Mouse (Mus musculus): ENCODE results near the gene Ank3. TPM values are rescaled to one million over a fixed set of nuclear protein-coding genes. Genes with fewer than 3 reads are reported as not detected.
A peak's percentile ranks its signal among the peaks of the same experiment; 100 is the strongest.

The Ank3 gene
- total RNA-seq, 2 experiments from 2014 or later, result 573 to 576 TPM

DNA sequence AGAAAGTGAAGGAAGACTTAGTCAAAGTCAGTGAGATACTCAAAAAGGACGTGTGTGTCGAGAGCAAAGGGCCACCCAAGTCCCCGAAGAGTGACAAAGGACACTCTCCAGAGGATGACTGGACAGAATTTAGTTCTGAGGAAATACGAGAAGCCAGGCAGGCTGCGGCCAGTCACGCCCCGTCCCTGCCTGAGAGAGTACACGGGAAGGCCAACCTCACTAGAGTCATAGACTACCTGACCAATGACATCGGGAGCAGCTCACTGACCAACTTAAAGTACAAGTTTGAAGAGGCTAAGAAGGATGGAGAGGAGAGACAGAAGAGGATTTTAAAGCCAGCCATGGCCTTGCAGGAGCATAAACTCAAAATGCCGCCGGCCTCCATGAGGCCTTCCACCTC, 588.9 kb downstream of the Ank3 start:
- intact Hi-C loops (cut with DNase I), result no loop called here
- DNase-seq, result no peak

DNA sequence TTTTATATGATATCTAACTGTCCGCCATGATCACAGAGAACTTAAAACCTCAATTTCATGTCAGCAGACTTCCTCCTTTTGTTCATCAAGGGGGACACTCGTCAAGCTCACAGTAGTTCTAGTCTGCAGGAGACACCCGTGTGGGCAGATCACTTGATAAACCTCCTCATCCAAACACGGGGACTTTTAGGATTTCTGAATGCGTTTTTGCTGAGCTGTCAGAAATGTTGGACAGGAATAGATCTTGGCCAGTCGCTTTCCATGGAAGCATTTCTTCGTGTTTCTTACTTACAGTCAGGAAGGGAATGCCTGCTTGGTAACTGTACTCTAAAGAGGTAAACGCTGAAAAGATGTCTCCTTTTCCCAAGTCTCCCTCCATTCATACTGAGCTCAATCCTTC, 598.5 kb downstream of the Ank3 start:
- intact Hi-C loops (cut with DNase I), result no loop called here
- no peak for DNase-seq

DNA sequence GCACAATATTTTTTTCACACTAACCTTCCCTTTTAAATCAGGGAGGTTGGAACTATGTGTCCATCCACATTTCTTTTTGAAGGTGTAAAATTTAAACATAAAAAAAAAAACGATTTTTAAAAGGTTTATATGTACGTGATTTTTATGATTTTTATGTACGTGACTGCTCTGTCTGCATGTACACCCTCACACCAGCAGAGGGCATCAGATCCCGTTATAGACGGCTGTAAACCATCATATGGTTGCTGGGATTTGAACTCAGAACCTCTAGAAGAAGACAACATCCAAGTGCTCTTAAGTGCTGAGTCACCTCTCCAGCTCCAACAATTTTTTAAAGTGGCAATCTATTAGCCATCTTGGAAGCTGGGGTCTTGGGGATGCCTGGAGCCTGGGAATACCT, 605.5 kb downstream of the Ank3 start:
- no peak for DNase-seq
- intact Hi-C loops (cut with DNase I), result loop anchor here (10.0 kb wide), 1 partner anchor 291 kb away; no protein-coding TSS in a partner anchor

DNA sequence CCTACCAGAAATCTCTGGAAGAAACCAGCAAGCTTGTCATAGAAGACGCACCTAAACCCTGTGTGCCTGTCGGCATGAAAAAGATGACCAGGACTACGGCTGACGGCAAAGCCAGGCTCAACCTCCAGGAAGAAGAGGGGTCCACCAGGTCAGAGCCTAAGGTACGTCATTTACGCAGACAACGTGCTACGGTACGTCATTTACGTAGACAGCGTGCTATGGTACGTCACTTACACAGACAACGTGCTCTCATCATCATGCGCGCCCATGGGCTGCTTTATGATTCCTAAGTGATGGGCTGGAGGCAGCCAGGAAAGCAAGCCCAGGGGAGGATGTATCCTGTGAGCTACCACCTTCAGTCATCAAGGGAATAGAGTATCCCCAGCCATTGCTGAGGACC, 606.3 kb downstream of the Ank3 start:
- no peak for DNase-seq
- intact Hi-C loops (cut with DNase I), result loop anchor here (10.0 kb wide), 1 partner anchor 290 kb away; no protein-coding TSS in a partner anchor

DNA sequence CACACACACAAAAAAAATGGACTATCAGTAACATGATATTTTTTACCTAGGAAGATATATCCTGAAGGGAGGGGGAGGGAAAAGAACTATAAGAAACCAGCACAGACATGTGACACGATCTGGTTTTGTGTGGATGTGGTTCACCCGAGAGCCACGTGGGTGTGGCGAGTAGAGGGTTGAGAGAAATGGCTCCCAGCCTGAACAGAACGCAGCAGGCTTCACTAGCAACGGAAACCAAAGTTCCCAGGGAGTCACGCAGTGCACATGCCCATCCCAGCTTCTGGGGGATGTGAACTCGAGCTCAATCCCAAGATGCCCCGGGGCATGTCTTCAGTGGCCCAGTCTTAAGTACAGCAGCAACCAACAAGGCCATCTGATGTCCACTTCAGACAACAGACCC, 607.8 kb downstream of the Ank3 start:
- DNase-seq, result no peak
- intact Hi-C loops (cut with DNase I), result loop anchor here (10.0 kb wide), 1 partner anchor 288 kb away; no protein-coding TSS in a partner anchor

DNA sequence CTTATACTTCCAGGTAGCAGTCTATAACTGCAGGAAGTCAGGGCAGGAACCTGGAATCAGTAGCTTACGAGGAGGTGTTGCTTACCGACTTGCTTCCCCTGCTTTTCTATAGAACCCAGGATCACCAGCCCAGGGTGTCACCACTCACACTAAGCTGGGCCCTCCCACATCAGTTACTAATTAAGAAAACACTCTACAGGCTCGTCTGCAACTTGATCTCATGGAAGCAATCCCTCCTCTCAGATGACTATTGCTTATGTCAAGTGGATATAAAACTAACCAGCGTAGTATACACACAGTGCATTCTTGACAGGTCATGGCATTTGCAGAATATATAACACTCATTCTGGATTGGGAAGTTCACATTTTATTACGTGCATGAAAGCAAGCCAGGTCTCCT, 613.2 kb downstream of the Ank3 start:
- DNase-seq, result no peak

DNA sequence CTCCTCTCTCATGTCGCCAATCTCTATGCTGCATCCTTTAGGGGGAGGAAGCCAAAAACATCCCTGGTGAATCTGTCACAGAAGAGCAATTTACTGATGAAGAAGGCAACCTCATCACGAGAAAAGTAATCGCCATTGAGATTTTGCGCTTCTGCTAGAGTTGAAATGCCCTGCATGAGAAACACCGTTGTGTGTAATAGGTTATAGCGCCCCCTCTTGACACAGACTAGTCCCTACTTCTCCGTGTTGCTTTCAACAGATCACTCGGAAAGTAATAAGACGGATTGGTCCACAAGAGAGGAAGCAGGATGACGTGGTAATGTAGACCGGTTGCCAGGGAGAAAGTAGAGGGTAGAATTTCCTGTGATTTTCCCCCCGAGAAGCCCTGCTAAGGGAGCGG, 615.4 kb downstream of the Ank3 start:
- intact Hi-C loops (cut with DNase I), result no loop called here
- DNase-seq, result no peak

More for the DNA sequence above, 613.2 kb downstream of the Ank3 start:
- intact Hi-C loops (cut with DNase I), result no loop called here

DNA sequence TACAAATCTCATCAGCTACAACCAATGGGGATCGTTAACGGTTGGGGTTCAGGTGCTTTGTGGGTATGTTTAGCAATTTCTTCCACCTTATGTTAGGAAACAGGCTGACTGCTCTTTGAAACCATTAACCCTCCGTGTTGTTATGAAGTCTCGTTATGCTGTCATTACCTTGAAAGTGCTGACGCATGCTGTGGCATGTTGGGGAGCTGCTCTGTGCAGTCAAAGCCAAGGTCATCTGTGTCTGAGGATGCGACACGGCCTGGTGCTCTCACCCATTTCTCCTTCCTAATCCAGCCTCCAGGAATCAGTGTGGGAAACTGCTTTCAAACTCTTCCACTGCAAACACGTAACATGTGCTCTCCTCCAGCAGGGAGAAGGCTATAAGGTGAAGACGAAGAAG, 616.6 kb downstream of the Ank3 start:
- intact Hi-C loops (cut with DNase I), result no loop called here

DNA sequence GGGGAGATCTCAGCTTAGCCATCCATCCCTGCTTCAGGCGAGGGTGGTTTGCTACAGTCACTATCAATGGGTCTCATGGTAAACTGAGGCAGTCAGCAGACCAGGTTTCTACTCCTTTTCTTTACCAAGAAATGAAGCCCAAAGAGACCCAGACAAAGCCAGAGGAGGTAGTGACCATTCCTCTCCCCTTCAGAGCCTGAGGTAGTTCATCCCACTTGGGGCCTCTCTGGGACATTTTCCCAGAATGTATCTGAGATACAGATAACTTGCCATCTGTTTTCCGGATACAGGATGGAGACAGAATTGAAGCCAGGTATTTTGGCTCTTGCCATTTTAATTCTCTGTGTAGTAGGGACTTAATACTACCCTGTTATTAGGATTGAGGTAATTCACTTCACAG, 620.1 kb downstream of the Ank3 start:
- intact Hi-C loops (cut with DNase I), result no loop called here
- no peak for DNase-seq

More for the DNA sequence above, 616.6 kb downstream of the Ank3 start:
- DNase-seq, result no peak

DNA sequence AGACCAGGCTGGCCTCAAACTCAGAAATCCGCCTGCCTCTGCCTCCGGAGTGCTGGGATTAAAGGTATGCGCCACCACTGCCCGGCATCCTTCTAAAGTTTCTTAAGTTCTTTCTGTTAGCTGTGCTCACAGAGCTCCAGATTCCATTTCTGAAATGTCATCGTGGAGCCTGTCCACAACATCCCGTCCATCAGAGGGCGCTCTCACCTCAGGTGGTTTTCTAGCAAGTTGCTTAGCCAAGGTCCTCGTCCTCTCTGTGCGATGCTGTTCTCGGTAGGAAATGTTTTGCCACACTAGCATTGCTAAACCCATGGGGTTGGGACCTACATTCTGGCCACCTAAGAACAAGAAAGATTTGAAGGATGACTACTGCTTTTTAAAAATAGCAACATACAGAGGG, 623.1 kb downstream of the Ank3 start:
- intact Hi-C loops (cut with DNase I), result loop anchor here (10.0 kb wide), 1 partner anchor 73 kb away; the partner anchor contains the start of gene Ccdc6
- DNase-seq, result peak; percentile 33

DNA sequence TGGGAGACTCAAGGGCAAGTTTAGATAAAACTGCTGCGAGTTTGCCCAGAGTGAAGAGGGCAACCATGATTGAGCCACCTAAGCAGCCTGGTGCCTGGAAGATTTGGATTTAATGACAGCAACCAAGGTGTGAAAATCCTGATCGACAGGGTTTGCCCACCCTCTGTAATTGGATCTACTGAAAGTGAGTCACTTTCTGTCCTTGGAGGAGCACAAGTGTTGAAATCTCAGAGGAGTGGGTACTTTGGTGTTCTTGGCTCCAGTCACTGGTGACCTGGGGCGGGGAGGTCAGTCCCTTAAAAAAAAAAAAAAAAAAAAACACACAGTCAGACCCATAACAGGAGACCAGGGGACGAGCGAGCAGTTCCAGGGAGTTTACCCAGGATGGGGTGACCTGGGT, 624.0 kb downstream of the Ank3 start:
- DNase-seq, result no peak

DNA sequence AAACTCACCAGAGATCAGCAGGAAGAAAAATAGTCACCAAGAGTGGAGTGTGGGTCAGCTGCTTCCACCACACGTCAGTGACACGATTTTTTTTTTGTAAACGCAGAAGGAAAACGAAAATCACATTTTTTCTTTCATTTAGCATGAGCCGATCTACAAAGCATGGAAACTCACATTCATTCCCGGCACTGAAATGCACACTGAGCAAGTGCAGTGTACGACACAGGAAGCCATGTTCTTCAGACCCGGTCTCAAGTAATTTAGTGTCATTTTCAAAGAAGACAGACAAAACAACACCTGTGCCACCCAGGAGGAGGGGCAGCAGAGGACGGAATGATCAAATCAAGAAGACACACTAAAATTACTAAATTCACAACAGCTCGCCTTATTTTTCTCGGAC, 625.3 kb downstream of the Ank3 start:
- intact Hi-C loops (cut with DNase I), result loop anchor here (10.0 kb wide), 1 partner anchor 71 kb away; the partner anchor contains the start of gene Ccdc6
- DNase-seq, result no peak

More for the DNA sequence above, 624.0 kb downstream of the Ank3 start:
- intact Hi-C loops (cut with DNase I), result loop anchor here (10.0 kb wide), 1 partner anchor 72 kb away; the partner anchor contains the start of gene Ccdc6

DNA sequence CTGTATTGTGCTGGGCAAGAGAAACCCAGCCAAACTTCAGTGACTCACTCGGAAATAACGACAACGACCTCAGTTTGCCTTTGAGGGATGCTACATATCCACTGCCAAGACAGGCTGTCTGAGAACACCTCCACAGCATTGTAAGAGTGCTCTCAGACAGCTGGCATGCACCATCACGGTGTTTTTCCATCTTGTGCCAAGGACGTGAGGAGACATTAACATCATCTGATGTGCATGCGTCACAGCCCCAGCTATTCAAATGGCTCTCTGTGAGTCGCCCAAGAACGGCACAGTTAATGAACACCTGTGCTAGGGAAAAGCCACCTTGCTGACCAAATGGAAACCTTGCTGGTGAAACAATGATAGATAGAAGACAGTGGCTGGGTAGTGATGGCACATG, 633.4 kb downstream of the Ank3 start:
- DNase-seq, result no peak
- intact Hi-C loops (cut with DNase I), result no loop called here

DNA sequence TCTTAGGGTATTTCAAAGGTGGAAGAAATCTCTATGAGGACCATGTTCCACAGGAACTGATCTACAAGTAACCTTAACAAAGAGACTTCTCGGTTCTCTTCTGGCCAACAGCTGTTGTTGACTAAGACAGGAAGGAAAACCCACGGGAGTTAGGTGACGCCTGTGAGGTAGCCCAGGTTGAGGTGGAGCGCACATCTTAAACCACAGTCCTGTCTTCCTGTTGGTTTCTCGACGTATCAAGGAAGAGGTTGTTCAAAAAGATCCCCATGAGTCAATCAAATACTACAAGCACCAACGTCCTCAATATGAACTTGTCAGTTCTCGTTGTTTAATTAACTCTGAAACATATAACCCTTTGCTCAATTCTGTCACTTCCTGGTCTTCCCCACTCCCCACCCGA, 634.4 kb downstream of the Ank3 start:
- intact Hi-C loops (cut with DNase I), result no loop called here
- no peak for DNase-seq

DNA sequence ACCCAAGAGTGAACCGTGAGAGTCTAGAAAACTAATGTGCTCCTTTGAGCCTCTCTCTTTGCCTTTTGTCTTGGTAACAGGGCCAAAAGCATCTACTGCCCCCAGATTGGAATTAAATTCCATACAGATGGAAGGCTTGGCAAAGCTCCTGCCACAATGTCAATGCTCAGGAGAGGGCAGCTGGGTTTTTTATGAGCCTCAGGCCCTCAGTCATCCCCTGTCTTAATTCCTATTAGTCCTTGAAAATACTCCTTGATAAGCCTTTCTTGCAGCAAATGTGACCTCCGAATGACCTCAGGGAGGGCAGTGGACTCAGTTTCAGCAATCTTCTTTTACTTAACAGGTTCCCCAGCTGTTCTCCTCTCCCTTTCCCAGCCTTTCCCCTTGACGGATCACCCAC, 635.3 kb downstream of the Ank3 start:
- DNase-seq, result no peak
- intact Hi-C loops (cut with DNase I), result no loop called here

DNA sequence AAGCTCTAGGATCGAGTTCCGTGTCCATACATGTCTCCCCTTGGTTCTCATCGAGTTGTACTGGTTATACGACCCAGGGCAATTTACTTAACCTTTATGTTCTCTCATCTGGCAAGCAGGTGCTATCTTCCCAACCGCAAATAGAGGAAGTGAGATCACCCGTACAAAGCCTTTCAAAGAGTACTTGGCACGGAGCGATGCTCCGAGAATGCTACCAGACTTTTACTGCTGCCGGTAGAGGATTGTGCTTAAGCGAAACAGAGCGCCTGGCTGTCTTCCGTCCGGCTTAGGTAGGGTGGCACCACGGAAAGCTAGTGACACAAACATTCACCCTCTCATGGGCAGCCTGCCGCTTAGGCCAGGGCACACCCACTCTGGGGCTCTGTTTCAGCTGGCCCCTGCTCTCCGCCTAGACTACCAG, 641.3 kb downstream of the Ank3 start:
- intact Hi-C loops (cut with DNase I), result no loop called here
- no peak for DNase-seq

DNA sequence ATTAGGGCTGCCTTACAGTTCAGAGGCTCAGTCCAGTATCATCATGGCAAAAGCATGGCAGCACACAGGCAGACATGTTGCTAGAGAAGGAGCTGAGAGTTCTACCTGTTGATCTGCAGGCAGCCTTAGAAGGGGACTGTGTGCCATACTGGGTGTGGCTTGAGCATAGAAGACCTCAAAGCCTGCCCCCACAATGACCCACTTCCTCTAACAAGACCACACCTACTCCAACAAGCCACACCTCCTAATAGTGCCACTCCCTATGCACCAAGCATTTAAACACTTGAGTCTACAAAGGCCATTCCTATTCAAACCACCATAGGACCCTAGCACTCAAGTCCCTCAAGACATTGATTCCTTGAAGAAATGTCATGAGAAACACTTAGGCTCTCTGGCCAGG, 643.0 kb downstream of the Ank3 start:
- intact Hi-C loops (cut with DNase I), result no loop called here
- DNase-seq, result no peak

DNA sequence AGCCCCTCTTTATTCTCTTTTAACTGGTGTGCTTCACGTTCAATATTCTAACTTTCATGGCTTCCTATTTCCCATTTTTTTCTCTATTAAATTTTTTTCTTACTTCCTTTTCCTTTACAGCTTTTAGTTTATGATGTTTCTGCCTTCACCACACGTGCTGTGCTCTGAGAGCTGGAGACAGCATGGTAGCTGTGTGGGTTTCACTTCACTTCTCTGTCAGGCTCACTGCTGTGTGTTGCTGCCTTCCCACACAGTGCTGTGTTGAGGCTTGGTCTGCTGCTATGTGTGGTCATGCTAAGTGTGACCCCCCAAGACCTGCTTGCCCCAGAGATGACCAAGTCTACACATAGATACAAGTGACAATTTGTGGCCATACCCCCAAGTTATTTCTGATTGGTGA, 647.1 kb downstream of the Ank3 start:
- no peak for DNase-seq

DNA sequence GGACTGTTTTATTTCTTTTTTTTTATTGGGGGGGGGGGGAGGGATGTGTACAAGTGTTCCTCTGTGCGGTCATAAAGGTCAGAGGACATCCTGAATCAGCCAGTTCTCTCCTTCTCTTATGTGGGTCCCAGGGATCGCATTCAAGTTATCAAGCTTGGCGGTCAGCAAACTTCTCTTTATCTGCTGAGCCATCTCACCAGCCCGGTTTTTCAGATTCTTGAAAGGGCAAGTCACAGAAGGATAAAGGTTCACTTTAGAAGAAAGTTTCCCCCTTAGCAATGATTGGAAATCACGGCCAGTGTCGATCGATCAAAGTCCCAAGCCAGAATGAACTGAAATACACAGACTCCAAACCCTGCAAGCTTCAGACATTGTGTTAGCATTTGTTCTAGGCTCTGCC, 651.2 kb downstream of the Ank3 start:
- DNase-seq, result no peak
- intact Hi-C loops (cut with DNase I), result no loop called here

More for the DNA sequence above, 647.1 kb downstream of the Ank3 start:
- intact Hi-C loops (cut with DNase I), result no loop called here

DNA sequence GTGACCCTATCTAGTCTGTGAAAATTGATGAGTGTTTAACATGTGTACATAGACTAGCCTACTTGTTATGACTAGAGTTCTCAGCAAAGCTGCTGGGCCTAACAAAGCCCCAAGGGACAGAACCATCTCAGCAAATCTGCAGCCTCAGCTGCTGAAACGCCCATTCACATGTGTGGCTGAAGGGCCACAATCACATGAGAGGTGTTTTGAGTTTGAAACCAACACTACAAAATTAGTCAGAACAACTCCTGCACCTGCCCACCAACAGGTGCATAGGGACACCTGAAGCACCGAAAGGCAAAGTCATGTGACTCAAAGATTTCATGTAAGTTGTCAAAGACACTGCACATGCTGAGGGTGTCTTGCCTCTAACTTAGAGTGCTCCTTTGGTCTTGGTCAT, 656.7 kb downstream of the Ank3 start:
- DNase-seq, result no peak
- intact Hi-C loops (cut with DNase I), result no loop called here

DNA sequence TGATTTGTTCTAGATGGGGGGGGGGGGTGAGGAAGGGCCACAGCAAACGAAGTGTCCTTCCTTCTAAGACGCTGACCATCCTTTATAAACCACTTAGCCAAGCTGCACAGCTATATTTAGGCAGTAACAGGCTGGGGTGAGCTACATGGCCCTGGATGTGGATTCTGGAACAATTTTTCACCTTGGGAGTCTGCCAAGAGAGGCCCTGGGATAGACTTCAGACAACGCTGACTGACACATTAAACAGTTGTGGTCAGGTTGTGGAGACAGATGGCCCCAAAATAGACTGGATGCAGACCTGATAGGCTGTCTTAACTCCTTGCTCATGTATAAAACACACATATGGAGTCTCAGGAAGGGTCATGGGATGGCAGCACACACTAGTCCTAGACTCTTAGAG, 658.5 kb downstream of the Ank3 start:
- intact Hi-C loops (cut with DNase I), result no loop called here
- DNase-seq, result no peak

DNA sequence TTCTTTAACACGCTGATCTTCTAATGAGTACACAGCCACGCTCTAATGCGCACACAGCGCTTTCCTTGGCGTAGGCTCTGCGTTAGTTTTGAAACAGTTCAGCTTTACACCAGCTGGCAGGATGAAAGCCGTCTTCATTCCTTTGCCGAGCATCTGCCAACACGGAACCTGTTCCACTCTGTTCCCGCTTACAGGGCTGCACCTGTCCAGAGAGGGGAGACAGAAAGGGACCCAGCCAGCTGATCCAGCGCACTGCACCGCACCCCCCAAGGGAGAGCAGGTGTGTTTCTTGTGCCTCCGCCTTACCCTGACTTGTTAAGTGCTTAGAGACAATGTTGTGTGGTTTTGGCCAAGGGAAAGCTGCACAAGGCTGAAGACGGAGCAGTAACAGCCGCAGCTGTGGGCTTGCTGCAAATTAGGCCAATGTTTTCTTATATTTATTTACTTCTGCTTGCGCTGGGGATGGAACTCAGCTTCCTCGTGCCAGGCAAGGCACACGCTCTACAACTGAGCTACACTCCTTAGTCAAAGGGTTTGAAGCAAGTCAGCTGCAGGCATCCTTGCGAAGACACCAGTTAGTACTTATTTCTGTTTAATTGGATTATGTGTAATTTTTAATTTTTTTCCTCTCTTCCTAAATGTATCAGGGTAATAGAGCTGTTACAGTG, 661.6 kb downstream of the Ank3 start:
- intact Hi-C loops (cut with DNase I), result no loop called here
- DNase-seq, result peak; percentile 25

DNA sequence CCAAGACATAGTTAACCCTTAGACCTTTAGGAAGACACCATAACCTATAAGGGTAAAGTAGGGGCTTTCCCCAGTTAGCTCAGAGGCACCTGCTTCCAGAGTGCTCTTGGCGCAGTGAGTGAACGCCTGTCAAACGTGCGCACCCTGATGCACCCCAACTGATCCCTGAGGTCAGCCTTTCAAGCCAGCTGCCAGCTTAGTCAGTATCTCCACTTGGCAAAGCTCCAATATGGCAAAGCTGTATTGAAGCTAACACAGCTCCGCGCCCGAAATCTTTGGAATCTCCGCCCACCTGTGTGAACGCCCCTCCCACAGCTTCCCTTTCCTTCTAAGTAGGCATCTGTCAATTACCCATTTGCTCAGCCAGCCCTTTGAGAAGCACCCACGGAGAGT, 662.1 kb downstream of the Ank3 start:
- peak; percentile 17 for DNase-seq
- intact Hi-C loops (cut with DNase I), result no loop called here

All from left cerebral cortex, postnatal 4 days (tissue).